Mouse (Mus musculus) embryonic fibroblast, embryonic 13.5 days (primary cell): ENCODE measurements around the gene Prkaa2. TPM values are rescaled to one million over a fixed set of nuclear protein-coding genes. Genes with fewer than 3 reads are reported as not detected.
"Not testable (repeated sequence)": the region's sequence is repeated elsewhere in the genome, so short reads cannot be mapped to it uniquely, and the experiment has no call there.

Source experiments
- H3K27ac ChIP-seq: 2 replicates; pipeline ENCODE4 v1.5.1; 2012; ENCODE audit warnings: low read length, control low read depth, inconsistent platforms; ENCODE audit not compliant: insufficient read depth
- H3K4me1 ChIP-seq: 2 replicates; pipeline ENCODE4 v1.6.1; 2011; ENCODE audit warnings: low read length; ENCODE audit not compliant: control insufficient read depth, insufficient read depth
- H3K4me3 ChIP-seq: 2 replicates; pipeline ENCODE4 v1.5.1; 2011; ENCODE audit warnings: mild to moderate bottlenecking, control low read depth, low read length; ENCODE audit not compliant: insufficient read depth
- CTCF ChIP-seq: IDR thresholded peaks from 2 replicates; pipeline ENCODE4 v1.5.1; 2011; ENCODE audit warnings: mild to moderate bottlenecking, control low read depth, low read length, moderate library complexity, borderline replicate concordance; ENCODE audit not compliant: insufficient read depth
- POLR2A ChIP-seq: IDR thresholded peaks from 2 replicates; pipeline ENCODE4 v1.6.1; 2011; ENCODE audit warnings: low read depth, mild to moderate bottlenecking, control low read depth, low read length, moderate library complexity
- polyA plus RNA-seq: library from polyadenylated mRNA; stranded (reverse); fragments of >200 nt; gene quantifications from 2 replicates; pipeline ENCODE4 v1.2.4, GENCODE M21; 2011; ENCODE audit warnings: low read depth; ENCODE audit not compliant: missing spikeins, insufficient read length

The Prkaa2 gene
- polyA plus RNA-seq, 1 experiment: 1.3 TPM

DNA sequence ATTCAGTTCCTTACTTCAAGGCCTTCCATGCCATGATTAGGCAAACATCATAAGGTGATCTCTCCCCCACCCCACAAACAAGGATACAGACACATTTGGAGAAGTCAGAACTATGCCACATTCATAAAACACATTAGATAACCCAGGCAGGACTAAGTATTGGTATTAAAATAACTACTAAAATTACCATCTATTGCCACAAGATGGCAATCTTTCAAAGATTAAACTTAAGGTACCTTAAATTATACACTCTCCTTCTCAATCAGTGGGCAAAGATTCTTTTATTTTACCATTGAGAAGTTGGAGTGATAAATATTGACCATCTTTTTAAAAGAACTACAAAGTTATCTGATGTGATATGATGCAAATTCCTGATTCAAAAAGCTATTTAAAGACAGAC lies 75.4 kb downstream of the Prkaa2 start:
- H3K4me1 ChIP-seq: no peaks in the 10 kb centered on the region; the same call in 1 of the 2 replicates
- TF ChIP-seq CTCF (no peak), POLR2A (no peak)

DNA sequence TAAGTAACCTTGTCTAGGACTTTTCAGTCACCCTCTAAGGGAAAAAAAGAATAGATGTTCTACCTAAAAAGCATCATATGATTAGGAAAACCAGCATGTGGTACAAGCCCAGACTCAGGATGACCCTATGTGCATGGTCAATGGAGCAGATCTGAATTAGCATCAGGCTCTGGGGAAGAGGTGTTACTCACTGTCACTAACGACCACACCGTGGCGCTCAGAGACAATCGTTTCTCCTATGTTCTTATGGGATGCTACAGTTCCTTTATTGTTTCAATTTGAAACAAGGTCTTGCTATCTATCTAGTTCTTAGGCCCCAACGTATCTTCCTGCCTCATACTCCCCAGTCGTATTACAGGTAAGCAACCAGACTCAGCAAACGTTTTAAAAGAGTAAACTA lies 76.5 kb downstream of the Prkaa2 start:
- no peak for TF ChIP-seq CTCF

More for the DNA sequence above, 75.4 kb downstream of the Prkaa2 start:
- Histone ChIP-seq H3K4me3 (no peak overlapping the region), H3K27ac (no peak overlapping the region; the same call in 1 of the 2 replicates)

DNA sequence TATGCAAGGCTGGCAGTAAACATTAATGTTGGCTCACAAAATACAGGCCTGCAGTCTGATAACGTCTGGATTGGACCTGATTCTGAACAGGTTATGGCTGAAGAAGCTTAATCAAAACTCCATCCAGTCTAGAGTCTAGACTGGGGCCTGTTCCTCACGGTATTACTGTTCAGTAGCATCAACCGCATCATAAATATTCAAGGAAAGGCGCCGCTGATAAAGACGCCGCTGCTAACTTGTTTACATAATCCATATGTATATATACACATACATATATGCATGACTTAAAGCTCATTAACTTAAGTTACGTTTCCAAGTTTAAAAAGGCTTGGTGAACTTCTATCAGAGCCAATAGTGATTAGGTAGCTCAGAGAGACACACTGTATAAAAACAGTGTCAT lies 78.6 kb downstream of the Prkaa2 start:
- Histone ChIP-seq H3K4me3 (no peak overlapping the region), H3K27ac (no peak overlapping the region), H3K4me1 (no peaks in the 10 kb centered on the region; the same call in 1 of the 2 replicates)
- TF ChIP-seq CTCF (no peak), POLR2A (no peak)

More for the DNA sequence above, 76.5 kb downstream of the Prkaa2 start:
- H3K4me3 ChIP-seq: no peak overlapping the region
- no peak overlapping the region for H3K27ac ChIP-seq
- no peaks in the 10 kb centered on the region; the same call in 1 of the 2 replicates for H3K4me1 ChIP-seq

DNA sequence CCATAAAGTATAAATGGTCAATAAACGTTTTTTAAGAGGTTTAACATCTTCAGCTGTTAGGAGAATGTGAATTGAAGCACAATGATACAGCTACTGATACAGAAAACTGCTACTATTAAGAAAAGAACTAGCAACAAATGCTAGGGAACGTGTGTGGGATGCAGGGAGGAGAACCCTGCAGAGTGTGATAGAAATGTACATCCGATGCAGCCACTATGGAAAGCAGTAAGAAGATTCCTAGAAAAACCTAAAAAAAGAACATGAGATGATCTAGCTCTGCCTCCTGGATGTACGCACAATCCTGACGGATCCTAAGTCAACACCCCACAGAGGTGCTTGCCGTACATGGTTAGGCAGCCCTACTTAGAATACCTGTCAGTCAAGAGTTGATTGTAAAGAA lies 82.4 kb downstream of the Prkaa2 start:
- Histone ChIP-seq H3K4me3 (no peak overlapping the region), H3K4me1 (no peaks in the 10 kb centered on the region), H3K27ac (no peak overlapping the region)
- no peak for TF ChIP-seq POLR2A
- TF ChIP-seq CTCF: no peak

DNA sequence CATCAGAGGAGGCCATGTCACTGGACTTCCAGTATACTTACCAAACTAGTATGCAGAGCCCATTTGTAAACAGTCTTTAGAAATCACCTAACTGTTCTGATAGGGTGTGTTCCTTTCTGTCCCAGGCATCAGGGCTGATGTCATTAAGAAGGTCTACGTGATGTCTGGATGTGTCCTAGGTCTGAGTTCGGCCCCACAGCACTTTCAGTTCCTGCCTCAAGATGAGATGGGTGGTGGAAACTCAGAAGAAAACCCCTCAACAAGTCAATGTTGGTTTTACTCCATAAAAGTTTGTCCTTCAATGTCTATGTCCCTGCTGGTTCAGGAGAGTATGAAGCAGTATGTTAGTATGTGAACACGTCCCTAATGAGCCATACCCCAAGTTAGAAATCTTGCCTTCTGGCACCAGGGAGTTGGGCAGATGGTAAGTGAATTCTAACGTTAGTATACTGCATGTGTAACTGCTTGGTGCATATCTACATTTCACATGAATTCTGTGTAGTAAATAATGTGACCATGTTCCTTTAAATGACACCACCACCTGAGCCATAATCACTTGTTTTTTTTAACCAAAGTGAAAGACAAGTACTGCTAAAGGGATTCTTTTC lies 93.6 kb downstream of the Prkaa2 start:
- no peak overlapping the region for H3K4me3 ChIP-seq
- H3K27ac ChIP-seq: no peak overlapping the region
- H3K4me1 ChIP-seq: no peaks in the 10 kb centered on the region; the same call in 1 of the 2 replicates
- TF ChIP-seq POLR2A: no peak
- TF ChIP-seq CTCF: no peak

DNA sequence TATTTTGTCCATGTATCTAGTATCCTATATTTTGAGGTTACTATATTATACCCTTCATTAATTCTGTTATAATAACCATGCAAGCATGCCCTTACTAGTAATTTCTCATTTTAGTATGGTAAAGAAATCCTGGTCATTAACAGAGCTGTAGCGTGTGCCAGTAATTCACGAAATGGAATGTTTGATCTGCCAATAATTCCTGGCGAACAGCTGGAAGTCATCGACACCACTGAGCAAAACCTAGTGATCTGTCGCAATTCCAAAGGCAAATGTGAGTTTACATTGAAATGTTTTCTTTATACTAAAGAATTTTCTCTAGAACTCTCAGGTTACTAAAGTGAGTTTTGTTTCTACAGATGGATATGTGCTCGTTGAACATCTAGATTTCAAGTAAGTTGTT lies 94.2 kb downstream of the Prkaa2 start:
- no peak overlapping the region for H3K4me3 ChIP-seq
- H3K27ac ChIP-seq: no peak overlapping the region
- H3K4me1 ChIP-seq: no peaks in the 10 kb centered on the region; the same call in 1 of the 2 replicates
- TF ChIP-seq POLR2A (no peak), CTCF (no peak)

DNA sequence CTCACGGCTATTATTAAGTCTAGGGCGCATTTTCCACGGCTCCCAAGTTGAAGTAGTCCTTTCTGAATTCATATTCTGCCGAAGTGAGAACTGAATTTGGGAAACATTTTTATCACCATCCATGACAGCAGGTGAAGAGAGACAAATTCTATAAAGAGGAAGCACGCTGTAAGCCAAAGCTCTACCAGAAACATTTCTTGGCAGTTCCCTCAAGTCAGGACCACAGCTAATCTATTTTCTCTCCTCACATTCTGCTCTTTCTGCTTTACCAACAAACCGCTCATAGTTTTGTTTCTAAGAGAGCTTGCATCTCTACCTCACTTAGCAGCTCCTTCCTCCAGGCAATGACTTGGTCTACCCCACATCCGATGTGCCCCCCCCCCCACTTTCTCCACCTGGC lies 96.0 kb downstream of the Prkaa2 start:
- no peak overlapping the region for H3K4me3 ChIP-seq
- no peaks in the 10 kb centered on the region; the same call in 1 of the 2 replicates for H3K4me1 ChIP-seq
- no peak overlapping the region for H3K27ac ChIP-seq
- TF ChIP-seq POLR2A (no peak), CTCF (no peak)

DNA sequence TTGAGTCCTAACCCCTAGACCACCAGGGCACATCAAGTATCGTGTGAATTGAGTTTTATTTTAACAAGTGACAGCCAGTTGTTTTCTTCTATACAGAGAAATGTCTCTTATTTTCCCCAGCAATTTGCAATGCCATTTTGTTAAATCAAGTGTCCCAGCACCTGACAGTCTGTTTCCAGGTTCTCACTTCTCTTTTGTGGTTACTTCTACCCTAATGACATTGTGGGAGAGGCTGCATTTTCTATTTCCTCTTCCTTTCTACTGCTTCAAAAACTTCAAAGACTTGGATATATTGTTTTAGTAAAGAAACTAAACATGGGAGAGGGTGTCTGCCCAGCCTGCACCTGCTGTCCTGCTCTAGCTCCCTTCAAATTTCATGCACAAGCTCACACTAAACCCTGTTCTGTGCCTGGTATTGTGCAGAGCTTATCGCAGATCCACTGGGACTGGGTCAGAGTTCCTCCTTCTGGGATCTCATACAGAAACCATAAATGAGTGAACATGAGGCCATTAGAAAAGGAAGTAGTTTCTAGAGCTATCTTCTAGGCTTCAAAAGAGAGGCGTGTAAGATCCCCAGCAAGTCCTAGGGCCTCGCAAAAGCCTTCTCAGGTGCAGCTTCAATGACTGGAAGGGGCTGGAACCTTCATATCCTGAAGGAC lies 102.2 kb downstream of the Prkaa2 start:
- TF ChIP-seq POLR2A: no peak
- TF ChIP-seq CTCF: no peak
- H3K4me3 ChIP-seq: no peak overlapping the region
- no peak overlapping the region for H3K27ac ChIP-seq
- H3K4me1 ChIP-seq: no peaks in the 10 kb centered on the region

DNA sequence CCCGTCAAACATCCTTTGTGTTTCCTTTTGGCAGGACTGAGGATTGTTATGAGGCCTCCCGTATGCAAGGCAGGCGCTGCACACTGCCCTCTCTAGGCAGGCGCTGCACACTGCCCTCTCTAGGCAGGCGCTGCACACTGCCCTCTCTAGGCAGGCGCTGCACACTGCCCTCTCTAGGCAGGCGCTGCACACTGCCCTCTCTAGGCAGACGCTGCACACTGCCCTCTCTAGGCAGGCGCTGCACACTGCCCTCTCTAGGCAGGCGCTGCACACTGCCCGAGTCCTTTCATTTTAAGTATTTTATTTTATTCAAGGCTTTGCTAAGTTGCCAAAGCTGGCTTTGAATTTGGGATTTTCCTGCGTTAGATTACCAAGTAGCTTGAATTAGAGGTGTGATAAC lies 105.0 kb downstream of the Prkaa2 start:
- not testable (repeated sequence) for H3K27ac ChIP-seq, H3K4me1 ChIP-seq, H3K4me3 ChIP-seq
- peak; percentile 31; the same call in 1 of the 2 replicates for TF ChIP-seq CTCF

DNA sequence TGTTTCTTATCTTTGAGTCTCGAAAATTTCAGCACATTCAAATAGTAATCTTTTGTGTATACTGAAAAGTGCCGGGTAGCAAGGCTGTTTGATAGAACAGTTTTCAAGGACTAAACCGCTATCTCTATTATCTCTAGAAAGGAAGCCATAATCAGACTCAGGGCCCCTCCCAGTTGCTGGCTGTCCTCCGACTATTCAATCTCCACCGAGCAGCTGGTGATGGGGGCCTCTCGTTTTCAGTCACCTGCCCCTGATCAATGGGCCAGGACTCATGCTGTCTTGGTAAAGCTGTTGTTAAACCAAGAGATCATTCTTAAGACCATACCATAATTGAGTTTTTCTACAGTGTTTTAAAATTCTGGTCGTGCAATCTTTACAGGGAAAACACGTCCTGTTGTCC lies 105.6 kb downstream of the Prkaa2 start:
- Histone ChIP-seq H3K4me3 (no peak overlapping the region), H3K27ac (no peak overlapping the region), H3K4me1 (no peaks in the 10 kb centered on the region)
- TF ChIP-seq POLR2A (no peak), CTCF (no peak)

DNA sequence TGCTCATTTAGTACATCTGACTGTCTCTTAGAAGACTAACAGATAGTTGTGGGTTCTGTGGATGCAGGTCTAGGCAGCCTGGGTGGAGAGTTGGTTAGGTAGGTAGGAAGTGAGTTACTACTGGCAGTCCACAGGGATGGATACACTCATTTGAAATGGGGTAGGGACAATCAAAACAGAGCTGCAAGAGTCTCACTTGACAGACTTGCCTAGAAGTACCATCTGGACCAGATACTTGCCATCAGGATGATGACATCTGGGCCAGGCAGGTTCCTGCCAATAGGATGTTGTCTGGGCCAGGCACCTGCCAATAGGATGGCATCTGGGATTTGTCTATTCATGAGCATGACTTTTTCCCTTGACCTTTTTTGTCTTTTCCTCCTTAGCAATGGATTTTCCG lies 108.0 kb downstream of the Prkaa2 start:
- no peaks in the 10 kb centered on the region for H3K4me1 ChIP-seq
- TF ChIP-seq CTCF: no peak
- TF ChIP-seq POLR2A: no peak
- H3K4me3 ChIP-seq: no peak overlapping the region
- H3K27ac ChIP-seq: no peak overlapping the region
